ENCODE assay signal across 8 mouse cellular contexts in genomic region chr13:34652353-34653241, GRCm38 (mm10). TPM values are rescaled to one million over a fixed set of nuclear protein-coding genes. Genes with fewer than 3 reads are reported as not detected.
A peak's percentile ranks its signal among the peaks of the same experiment; 100 is the strongest.
DNase-seq lines count a peak whose midpoint lies in the region; ATAC-seq and TF ChIP-seq lines count a peak whose summit lies in the region.

No protein-coding gene starts in this region.

- no peaks in the 10 kb centered on the region for H3K36me3 ChIP-seq in forebrain, embryonic 10.5 days (replicated peaks)
- H3K36me3 ChIP-seq in heart, embryonic 14.5 days (ENCODE audit: control insufficient read depth, insufficient read depth, low read length), result no peaks in the 10 kb centered on the region
- no peaks in the 10 kb centered on the region for H3K36me3 ChIP-seq in kidney, embryonic 16.5 days (ENCODE audit: insufficient read depth, low read length)
- H3K36me3 ChIP-seq in liver, embryonic 16.5 days (ENCODE audit: control insufficient read depth, insufficient read depth), result no peaks in the 10 kb centered on the region
- no peaks in the 10 kb centered on the region for H3K36me3 ChIP-seq in neural tube, embryonic 13.5 days
- H3K36me3 ChIP-seq in testis, adult 2 months (ENCODE audit: control insufficient read depth, insufficient read depth, low read length), result no peaks in the 10 kb centered on the region

- H3K27ac ChIP-seq in forebrain, embryonic 10.5 days, result peak overlapping the region; percentile 87
- peak overlapping the region; percentile 86 to 89 for H3K27ac ChIP-seq in heart, embryonic 14.5 days (replicated peaks in 1 of 2; ENCODE audit: control insufficient read depth in 1 of 2, insufficient read depth in 1 of 2, low read depth in 2 of 2, low read length in 2 of 2)
- H3K27ac ChIP-seq in kidney, embryonic 16.5 days (ENCODE audit: low read length), result peak overlapping the region; percentile 84
- H3K27ac ChIP-seq in liver, embryonic 16.5 days (ENCODE audit: low read length), result peak overlapping the region; percentile 86
- H3K27ac ChIP-seq in neural tube, embryonic 13.5 days (replicated peaks), result no peak overlapping the region
- H3K27ac ChIP-seq in testis, adult 2 months (ENCODE audit: control insufficient read depth, insufficient read depth, low read depth, low read length), result peak overlapping the region; percentile 65

- H3K4me3 ChIP-seq in forebrain, embryonic 10.5 days, result peak overlapping the region; percentile 66
- H3K4me3 ChIP-seq in heart, embryonic 14.5 days (ENCODE audit: control insufficient read depth in 1 of 2, insufficient read depth in 1 of 2, low read depth in 1 of 2, low read length in 2 of 2), result peak overlapping the region; percentile 69 to 73
- peak overlapping the region; percentile 62 for H3K4me3 ChIP-seq in kidney, embryonic 16.5 days (ENCODE audit: low read length)
- H3K4me3 ChIP-seq in liver, embryonic 16.5 days (ENCODE audit: low read depth, low read length), result peak overlapping the region; percentile 64
- peak overlapping the region; percentile 55 for H3K4me3 ChIP-seq in neural tube, embryonic 13.5 days
- H3K4me3 ChIP-seq in testis, adult 2 months (ENCODE audit: control insufficient read depth, low read depth, low read length), result peak overlapping the region; percentile 88

- WGBS in forebrain, embryonic 10.5 days, result under 1% methylated on average over 104 of the region's 105 CpGs
- WGBS in heart, embryonic 14.5 days, result under 1% methylated on average over 100 of the region's 105 CpGs
- WGBS in kidney, embryonic 16.5 days, result 0% methylated on average over 94 of the region's 105 CpGs
- under 1% methylated on average over 105 of the region's 105 CpGs for WGBS in liver, embryonic 16.5 days (ENCODE audit: insufficient replicate concordance)
- WGBS in neural tube, embryonic 13.5 days, result under 1% methylated on average over 105 of the region's 105 CpGs

- peak overlapping the region; percentile 87 for H3K9ac ChIP-seq in heart, embryonic 14.5 days (ENCODE audit: low read length)
- H3K9ac ChIP-seq in kidney, embryonic 16.5 days (replicated peaks; ENCODE audit: low read length), result peak overlapping the region; percentile 76
- H3K9ac ChIP-seq in liver, embryonic 16.5 days (ENCODE audit: low read depth, low read length), result peak overlapping the region; percentile 64
- peak overlapping the region; percentile 77 for H3K9ac ChIP-seq in neural tube, embryonic 13.5 days

- no peaks in the 10 kb centered on the region for H3K9me3 ChIP-seq in forebrain, embryonic 10.5 days
- no peaks in the 10 kb centered on the region for H3K9me3 ChIP-seq in heart, embryonic 14.5 days (ENCODE audit: control insufficient read depth, low read length)
- H3K9me3 ChIP-seq in kidney, embryonic 16.5 days (ENCODE audit: low read length), result no peaks in the 10 kb centered on the region
- no peaks in the 10 kb centered on the region for H3K9me3 ChIP-seq in liver, embryonic 16.5 days (replicated peaks; ENCODE audit: control insufficient read depth, low read length)
- H3K9me3 ChIP-seq in neural tube, embryonic 13.5 days, result no peaks in the 10 kb centered on the region

- H3K27me3 ChIP-seq in forebrain, embryonic 10.5 days (ENCODE audit: poor library complexity, severe bottlenecking), result peaks cover 85% of the 10 kb centered on the region
- no peaks in the 10 kb centered on the region for H3K27me3 ChIP-seq in heart, embryonic 14.5 days (ENCODE audit: control insufficient read depth, insufficient read depth, low read length)
- peaks cover 17% of the 10 kb centered on the region; the same call in 1 of the 2 replicates for H3K27me3 ChIP-seq in kidney, embryonic 16.5 days (ENCODE audit: insufficient read depth, low read length)
- peaks cover 43% of the 10 kb centered on the region for H3K27me3 ChIP-seq in liver, embryonic 16.5 days (ENCODE audit: control insufficient read depth, insufficient read depth, low read depth, low read length)
- peaks cover 64% of the 10 kb centered on the region for H3K27me3 ChIP-seq in neural tube, embryonic 13.5 days
- no peaks in the 10 kb centered on the region for H3K27me3 ChIP-seq in testis, adult 2 months (ENCODE audit: control insufficient read depth, insufficient read depth, low read length)

- peak overlapping the region; percentile 96 for H3K4me2 ChIP-seq in heart, embryonic 14.5 days (ENCODE audit: low read length)
- peak overlapping the region; percentile 85 for H3K4me2 ChIP-seq in kidney, embryonic 16.5 days (replicated peaks; ENCODE audit: low read depth, low read length)
- H3K4me2 ChIP-seq in liver, embryonic 16.5 days (ENCODE audit: low read depth, low read length), result peak overlapping the region; percentile 54
- H3K4me2 ChIP-seq in neural tube, embryonic 13.5 days, result peak overlapping the region; percentile 93

- DNase-seq in cerebellum, postnatal 10 days, result peak; percentile 51 to 60
- DNase-seq in cerebellum, adult 8-10 months, result no peak
- peak; percentile 55 for DNase-seq in forebrain, embryonic 10.5 days (ENCODE audit: extremely low spot score, low spot score)

- H3K4me1 ChIP-seq in forebrain, embryonic 10.5 days, result peaks cover 37% of the 10 kb centered on the region
- H3K4me1 ChIP-seq in heart, embryonic 14.5 days (ENCODE audit: control insufficient read depth in 2 of 2, insufficient read depth in 2 of 2, low read length in 2 of 2), result peaks cover 4 to 13% of the 10 kb centered on the region in 2 experiments; a peak in 2 of 4 replicates
- H3K4me1 ChIP-seq in kidney, embryonic 16.5 days (ENCODE audit: insufficient read depth, low read length), result peaks cover 14% of the 10 kb centered on the region
- H3K4me1 ChIP-seq in liver, embryonic 16.5 days (ENCODE audit: control insufficient read depth, low read depth, low read length), result peaks cover 4% of the 10 kb centered on the region
- H3K4me1 ChIP-seq in neural tube, embryonic 13.5 days (replicated peaks), result peaks cover 40% of the 10 kb centered on the region
- peaks cover 17% of the 10 kb centered on the region for H3K4me1 ChIP-seq in testis, adult 2 months (ENCODE audit: control insufficient read depth, insufficient read depth, low read length)

- peak; percentile 75 for ATAC-seq in heart, embryonic 14.5 days (ENCODE audit: insufficient number of reproducible peaks, insufficient read depth, low FRiP score, low read depth)
- ATAC-seq in kidney, embryonic 16.5 days (ENCODE audit: low FRiP score, low TSS enrichment), result peak; percentile 88
- peak; percentile 90 for ATAC-seq in liver, embryonic 16.5 days (ENCODE audit: low read depth)
- peak; percentile 74 for ATAC-seq in neural tube, embryonic 13.5 days (ENCODE audit: low read depth)

- TF ChIP-seq CTCF in testis, adult 2 months (IDR thresholded peaks at IDR 0.05; ENCODE audit: control insufficient read depth, insufficient read depth, insufficient replicate concordance, low read depth, low read length), result 0 out of 2 replicates have a peak, but pooled peaks have one; percentile 12

- no peak for TF ChIP-seq POLR2A in testis, adult 2 months (IDR thresholded peaks at IDR 0.05; ENCODE audit: control insufficient read depth, low read depth, low read length)

RNA-seq across cellular contexts. Expression of gene Pxdc1, which starts 0.7 kb away (rescaled TPM):
- polyA plus RNA-seq in forebrain, embryonic 10.5 days (2016; fragmentation: Nextera tagmentation; extraction: Ambion mirVana), result 4.0 and 5.6 TPM in 2 replicates
- polyA plus RNA-seq in heart, embryonic 14.5 days (2014; fragmentation: Nextera tagmentation; extraction: Ambion mirVana), result 22.7 and 27.8 TPM in 2 replicates
- polyA plus RNA-seq in kidney, embryonic 16.5 days (2015; fragmentation: Nextera tagmentation; extraction: Ambion mirVana), result 9.4 and 10.6 TPM in 2 replicates
- 13.7 and 18.3 TPM in 2 replicates for polyA plus RNA-seq in liver, embryonic 16.5 days (2015; fragmentation: Nextera tagmentation; extraction: Ambion mirVana)
- 5.5 and 7.7 TPM in 2 replicates for polyA plus RNA-seq in neural tube, embryonic 13.5 days (2015; fragmentation: Nextera tagmentation; extraction: Ambion mirVana)
- polyA plus RNA-seq in testis, adult 2 months (2012; rRNA removed), result 10.3 and 10.7 TPM in 2 replicates
